Mouse (Mus musculus): ENCODE measurements at regions not wholly inside any gene's neighbourhood (a gene's known extent, or its start where the extent isn't known, plus 50 kb on each side); places are given as distances from the start of the nearest gene placed in this dataset.

DNA sequence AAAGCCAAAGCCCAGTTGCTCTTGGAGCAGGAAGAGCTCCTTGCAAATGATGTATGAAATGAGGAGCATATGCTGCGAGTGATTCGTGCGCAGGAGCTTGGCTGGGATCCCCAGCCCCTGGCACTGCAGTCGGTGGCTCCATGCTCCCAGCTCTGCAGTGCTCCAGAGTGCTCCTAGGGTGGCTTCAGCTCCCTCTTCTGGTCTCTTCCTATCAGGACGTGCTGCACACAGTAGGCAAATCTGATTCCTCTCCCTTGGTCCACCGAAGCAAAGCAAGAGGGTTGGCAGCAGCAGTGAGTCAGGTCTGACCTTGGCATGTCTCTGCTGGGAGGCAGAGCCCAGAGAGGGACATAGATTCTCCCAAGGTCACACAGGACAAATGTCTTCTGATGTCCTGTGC, 130.3 kb upstream of the Zc3h12a start:
- TF ChIP-seq CTCF (IDR thresholded peaks at IDR 0.05; ENCODE audit: extremely low read depth, insufficient read depth, low read length) (0 out of 2 replicates have a peak, but pooled peaks have one; percentile 14), POLR2A (IDR thresholded peaks at IDR 0.05; ENCODE audit: extremely low read depth, insufficient read depth, low read length) (no peak)

Measured in cortical plate, adult 2 months (tissue).